Mouse (Mus musculus): ENCODE results near the gene Rsf1.

GRCm38 (mm10) chr7:97735886-97736420, 156.3 kb downstream of the Rsf1 start:
- TF ChIP-seq EP300 (IDR thresholded peaks at IDR 0.05; ENCODE audit: low read depth) (no peak), CTCF (IDR thresholded peaks at IDR 0.05; ENCODE audit: low read depth) (no peak)
